Mouse (Mus musculus) layer of hippocampus, adult 18-20 months (tissue): ENCODE data around the gene Cog4. TPM values are rescaled to one million over a fixed set of nuclear protein-coding genes. Genes with fewer than 3 reads are reported as not detected.
"Not testable (repeated sequence)": the region's sequence is repeated elsewhere in the genome, so short reads cannot be mapped to it uniquely, and the experiment has no call there.

Experiments
- DNase-seq, 2 experiments: peaks; one replicate each; pipeline ENCODE4 v3.0.0; 2022; ENCODE audit warnings: low spot score in 2 of 2
- total RNA-seq, 2 experiments: library from RNA; stranded (reverse); gene quantifications; 2 replicates each; pipeline ENCODE4 v1.2.3; 2021

Gene Cog4
- total RNA-seq, 2 experiments from 2014 or later: 60.9 to 61.3 TPM

GRCm38 (mm10) chr8:110920032-110920772 is 73.8 kb downstream of the Cog4 start:
- DNase-seq: no peak

GRCm38 (mm10) chr8:110920773-110921277 is 74.4 kb downstream of the Cog4 start:
- no peak for DNase-seq

GRCm38 (mm10) chr8:110921492-110922230 is 75.3 kb downstream of the Cog4 start:
- DNase-seq: no peak

GRCm38 (mm10) chr8:110925691-110926140 is 79.3 kb downstream of the Cog4 start:
- DNase-seq: no peak

GRCm38 (mm10) chr8:110926690-110927089 is 80.3 kb downstream of the Cog4 start:
- DNase-seq: no peak

GRCm38 (mm10) chr8:110928435-110928834 is 82.0 kb downstream of the Cog4 start:
- no peak for DNase-seq

- DNase-seq: no peak
These were observed 82.7 kb downstream of the Cog4 start for GRCm38 (mm10) chr8:110929066-110929465.

- not testable (repeated sequence) for DNase-seq
These were observed 83.3 kb downstream of the Cog4 start for GRCm38 (mm10) chr8:110929672-110930071.

GRCm38 (mm10) chr8:110931176-110931939 is 85.0 kb downstream of the Cog4 start:
- DNase-seq: no peak

Other genes with a start within 250 kb of the Cog4 start
- 10 to 100 TPM; 24.4 to 26.1 TPM for gene Vac14, start 228.0 kb upstream of the Cog4 start, total RNA-seq
- gene Mtss1l, start 125.1 kb upstream of the Cog4 start, total RNA-seq: 100 to 1,000 TPM; 213 to 214 TPM
- 10 to 100 TPM; 71.0 to 72.6 TPM for gene Il34, start 40.7 kb upstream of the Cog4 start, total RNA-seq
- gene Sf3b3, start 187 bp downstream of the Cog4 start, total RNA-seq: 10 to 100 TPM; 69.7 to 71.3 TPM
- gene Fuk, start 55.9 kb downstream of the Cog4 start, total RNA-seq: 10 to 100 TPM; 22.3 to 22.4 TPM
- gene St3gal2, start 73.3 kb downstream of the Cog4 start, total RNA-seq: 100 to 1,000 TPM; 101 to 103 TPM
- 10 to 100 TPM; 26.5 to 28.6 TPM for gene Ddx19a, start 151.2 kb downstream of the Cog4 start, total RNA-seq
- 10 to 100 TPM; 15.6 to 17.7 TPM for gene Ddx19b, start 185.2 kb downstream of the Cog4 start, total RNA-seq
- gene Aars, start 186.5 kb downstream of the Cog4 start, total RNA-seq: 10 to 100 TPM; 82.2 to 91.4 TPM
- gene Exosc6, start 209.7 kb downstream of the Cog4 start, total RNA-seq: not detected
- 1 to 10 TPM; 1.6 to 2.2 TPM for gene Clec18a, start 245.8 kb downstream of the Cog4 start, total RNA-seq
- 10 to 100 TPM; 24.3 to 27.0 TPM for gene Pdpr, start 248.0 kb downstream of the Cog4 start, total RNA-seq